ENCODE assay signal across 10 mouse cellular contexts in genomic region chr5:134231376-134231775, GRCm38 (mm10). TPM values are rescaled to one million over a fixed set of nuclear protein-coding genes. Genes with fewer than 3 reads are reported as not detected.
A peak's percentile ranks its signal among the peaks of the same experiment; 100 is the strongest.
DNase-seq lines count a peak whose midpoint lies in the region; ATAC-seq and TF ChIP-seq lines count a peak whose summit lies in the region.
"Had no signal": no experiment of that assay in that cellular context is flagged by ENCODE, and none has a peak within 500 bp of the region (broad histone marks: within the 10 kb centered on the region; RNA-seq: fewer than 3 reads in every experiment).

No protein-coding gene starts in this region.

- TF ChIP-seq POLR2A in cerebellum, adult 2 months (IDR thresholded peaks at IDR 0.05; ENCODE audit: borderline replicate concordance, insufficient read depth, low read length), result no peak

- H3K27ac ChIP-seq in embryonic facial prominence, embryonic 15.5 days (replicated peaks), result peak overlapping the region; percentile 12; the same call in 1 of the 2 replicates
- H3K27ac ChIP-seq in embryonic facial prominence, embryonic 10.5 days (replicated peaks), result no peak overlapping the region
- H3K27ac ChIP-seq in cerebellum, adult 2 months (ENCODE audit: insufficient read depth, low read length), result no peak overlapping the region

- WGBS in embryonic facial prominence, embryonic 15.5 days, result 77% methylated on average over 5 of the region's 5 CpGs
- WGBS in embryonic facial prominence, embryonic 10.5 days, result 86% methylated on average over 5 of the region's 5 CpGs
- 76% methylated on average over 5 of the region's 5 CpGs for WGBS in cerebellum, adult 2 months

- peaks cover 59% of the 10 kb centered on the region for H3K4me1 ChIP-seq in embryonic facial prominence, embryonic 15.5 days
- peaks cover 51% of the 10 kb centered on the region for H3K4me1 ChIP-seq in embryonic facial prominence, embryonic 10.5 days
- H3K4me1 ChIP-seq in megakaryocyte, embryonic 14.5 days, result peaks cover 98% of the 10 kb centered on the region
- H3K4me1 ChIP-seq in cerebellum, adult 2 months (ENCODE audit: control insufficient read depth, insufficient read depth, low read length), result peaks cover 2% of the 10 kb centered on the region; the same call in 1 of the 2 replicates

- ATAC-seq in embryonic facial prominence, embryonic 15.5 days (ENCODE audit: insufficient number of reproducible peaks, low FRiP score, low TSS enrichment, low read depth), result no peak
- ATAC-seq in hematopoietic stem cell, adult 5-6 weeks (replicated peaks in 1 of 2; ENCODE audit: insufficient read depth in 1 of 2, low FRiP score in 2 of 2, low TSS enrichment in 1 of 2, low read depth in 1 of 2, poor library complexity in 2 of 2, severe bottlenecking in 2 of 2), result peak; percentile 1 to 8; a peak in 1 of 4 replicates

- no peak overlapping the region for H3K4me2 ChIP-seq in embryonic facial prominence, embryonic 15.5 days (replicated peaks)

- H3K9me3 ChIP-seq in embryonic facial prominence, embryonic 15.5 days (replicated peaks), result no peaks in the 10 kb centered on the region
- H3K9me3 ChIP-seq in embryonic facial prominence, embryonic 10.5 days, result no peaks in the 10 kb centered on the region
- no peaks in the 10 kb centered on the region for H3K9me3 ChIP-seq in megakaryocyte, embryonic 14.5 days
- H3K9me3 ChIP-seq: midbrain, embryonic 10.5 days had no signal

- no peak for TF ChIP-seq CTCF in cerebellum, adult 2 months (IDR thresholded peaks at IDR 0.05; ENCODE audit: borderline replicate concordance, insufficient read depth, low read depth, low read length)

- H3K9ac ChIP-seq in embryonic facial prominence, embryonic 15.5 days, result no peak overlapping the region

- no peak for DNase-seq in embryonic facial prominence, embryonic 10.5 days (ENCODE audit: low spot score)
- peak; percentile 45 to 55 for DNase-seq in left cerebral cortex, postnatal 10 days (ENCODE audit: extremely low spot score in 1 of 2, low spot score in 2 of 2)
- DNase-seq in left cerebral cortex, adult 8-10 months (ENCODE audit: low spot score in 2 of 2), result no peak
- DNase-seq in frontal cortex, postnatal 14 days (ENCODE audit: low spot score in 2 of 2), result no peak
- no peak for DNase-seq in cerebellum, adult 2 months
- DNase-seq: cerebellum, postnatal 14 days had no signal

- peaks cover 11% of the 10 kb centered on the region for H3K36me3 ChIP-seq in embryonic facial prominence, embryonic 15.5 days
- H3K36me3 ChIP-seq in embryonic facial prominence, embryonic 10.5 days (replicated peaks), result peaks cover 18% of the 10 kb centered on the region
- peaks cover 35% of the 10 kb centered on the region for H3K36me3 ChIP-seq in megakaryocyte, embryonic 14.5 days (replicated peaks; ENCODE audit: low read length)

- intact Hi-C loops in left cerebral cortex, postnatal 10 days (cut with DNase I), result loop anchor here (5.0 kb wide), 1 partner anchor 44 kb away; no protein-coding TSS in a partner anchor

- no peaks in the 10 kb centered on the region for H3K27me3 ChIP-seq in embryonic facial prominence, embryonic 15.5 days
- H3K27me3 ChIP-seq in embryonic facial prominence, embryonic 10.5 days (replicated peaks; ENCODE audit: low read depth, poor library complexity, severe bottlenecking), result no peaks in the 10 kb centered on the region
- H3K27me3 ChIP-seq in megakaryocyte, embryonic 14.5 days (replicated peaks), result no peaks in the 10 kb centered on the region
- no peaks in the 10 kb centered on the region for H3K27me3 ChIP-seq in cerebellum, adult 2 months (ENCODE audit: control insufficient read depth, insufficient read depth, low read length)

- H3K4me3 ChIP-seq in embryonic facial prominence, embryonic 15.5 days (replicated peaks), result no peak overlapping the region
- H3K4me3 ChIP-seq in embryonic facial prominence, embryonic 10.5 days, result no peak overlapping the region
- peak overlapping the region; percentile 86 for H3K4me3 ChIP-seq in megakaryocyte, embryonic 14.5 days (replicated peaks)
- H3K4me3 ChIP-seq in cerebellum, adult 2 months (replicated peaks; ENCODE audit: insufficient read depth, low read depth, low read length), result no peak overlapping the region
- H3K4me3 ChIP-seq: midbrain, embryonic 10.5 days had no signal

RNA-seq across cellular contexts. Expression of gene Ncf1, which starts 2.0 kb away (rescaled TPM):
- polyA plus RNA-seq in embryonic facial prominence, embryonic 15.5 days (2015; fragmentation: Nextera tagmentation; extraction: Ambion mirVana), result 10.2 and 10.3 TPM in 2 replicates
- polyA plus RNA-seq in embryonic facial prominence, embryonic 10.5 days (2016; fragmentation: Nextera tagmentation; extraction: Ambion mirVana), result 1.8 and 2.0 TPM in 2 replicates
- total RNA-seq in left cerebral cortex, postnatal 10 days (2021), result 1 to 10 TPM; 5.7 to 8.3 TPM
- total RNA-seq in left cerebral cortex, adult 8-10 months (2022), result 10 to 100 TPM in 2 of 4 experiments, 1 to 10 TPM in 2; 5.3 to 16.2 (median 10.3) TPM
- total RNA-seq in hematopoietic stem cell, adult 5-6 weeks (2017), result 61.2 and 107 TPM in 2 replicates
- 52.7 and 124 TPM in 2 replicates for polyA plus RNA-seq in megakaryocyte, embryonic 14.5 days (2012; ENCODE audit: insufficient read depth, low replicate concordance)
- polyA plus RNA-seq in cerebellum, adult 2 months (2012; rRNA removed), result 2.5 and 3.0 TPM in 2 replicates

RNA-seq across cellular contexts. Expression of gene Gtf2ird2, which starts 47.6 kb away (rescaled TPM):
- 8.8 and 9.0 TPM in 2 replicates for polyA plus RNA-seq in embryonic facial prominence, embryonic 15.5 days (2015; fragmentation: Nextera tagmentation; extraction: Ambion mirVana)
- polyA plus RNA-seq in embryonic facial prominence, embryonic 10.5 days (2016; fragmentation: Nextera tagmentation; extraction: Ambion mirVana), result 8.1 and 8.5 TPM in 2 replicates
- 10 to 100 TPM; 14.1 to 16.5 TPM for total RNA-seq in left cerebral cortex, postnatal 10 days (2021)
- total RNA-seq in left cerebral cortex, adult 8-10 months (2022), result 10 to 100 TPM; 16.8 to 19.3 (median 18.2) TPM
- 7.8 and 11.9 TPM in 2 replicates for total RNA-seq in hematopoietic stem cell, adult 5-6 weeks (2017)
- 6.1 TPM in 1 of 2 replicates, not detected in the other for polyA plus RNA-seq in megakaryocyte, embryonic 14.5 days (2012; ENCODE audit: insufficient read depth, low replicate concordance)
- polyA plus RNA-seq in cerebellum, adult 2 months (2012; rRNA removed), result 17.6 and 18.4 TPM in 2 replicates

RNA-seq across cellular contexts. Expression of gene Rcc1l, which starts 54.8 kb away (rescaled TPM):
- polyA plus RNA-seq in embryonic facial prominence, embryonic 15.5 days (2015; fragmentation: Nextera tagmentation; extraction: Ambion mirVana), result 26.1 and 29.4 TPM in 2 replicates
- polyA plus RNA-seq in embryonic facial prominence, embryonic 10.5 days (2016; fragmentation: Nextera tagmentation; extraction: Ambion mirVana), result 41.9 and 42.1 TPM in 2 replicates
- total RNA-seq in left cerebral cortex, postnatal 10 days (2021), result 10 to 100 TPM; 18.4 to 21.1 TPM
- 10 to 100 TPM; 15.5 to 21.2 (median 16.8) TPM for total RNA-seq in left cerebral cortex, adult 8-10 months (2022)
- 8.0 and 9.1 TPM in 2 replicates for total RNA-seq in hematopoietic stem cell, adult 5-6 weeks (2017)
- 7.8 and 12.3 TPM in 2 replicates for polyA plus RNA-seq in megakaryocyte, embryonic 14.5 days (2012; ENCODE audit: insufficient read depth, low replicate concordance)
- 15.7 and 16.5 TPM in 2 replicates for polyA plus RNA-seq in cerebellum, adult 2 months (2012; rRNA removed)

Comparison
In these comparisons a context has a peak if more than half of its experiments do, and no peak if none do; other contexts are left out.
1. DNase-seq: peak in left cerebral cortex, postnatal 10 days (2 of 2); none in embryonic facial prominence, embryonic 10.5 days (single experiment), left cerebral cortex, adult 8-10 months (0 of 2), frontal cortex, postnatal 14 days (0 of 2) and cerebellum, adult 2 months (0 of 2).